Mouse (Mus musculus): ENCODE measurements around the gene Rbm28. TPM values are rescaled to one million over a fixed set of nuclear protein-coding genes. Genes with fewer than 3 reads are reported as not detected.
"Not testable (repeated sequence)": the region's sequence is repeated elsewhere in the genome, so short reads cannot be mapped to it uniquely, and the experiment has no call there.

The Rbm28 gene
- total RNA-seq, 2 experiments from 2014 or later = 40.2 to 44.1 TPM

- no peak for DNase-seq (ENCODE audit: low spot score in 2 of 2)
Observed at GRCm38 (mm10) chr6:29195146-29195545, 30.3 kb upstream of the Rbm28 start.

- no peak for DNase-seq (ENCODE audit: low spot score in 2 of 2)
Observed at GRCm38 (mm10) chr6:29193961-29194750, 29.4 kb upstream of the Rbm28 start.

- DNase-seq (ENCODE audit: low spot score in 2 of 2) = no peak
Observed at GRCm38 (mm10) chr6:29187936-29188335, 23.1 kb upstream of the Rbm28 start.

- DNase-seq (ENCODE audit: low spot score in 2 of 2) = peak; percentile 57 to 61
Observed at GRCm38 (mm10) chr6:29179843-29180242, 15.0 kb upstream of the Rbm28 start.

GRCm38 (mm10) chr6:29178888-29179658 lies 14.3 kb upstream of the Rbm28 start, which contains the start of gene Prrt4:
TSS of gene Prrt4 (minus strand) at chr6:29179584.
- peak; percentile 66 to 74 for DNase-seq (ENCODE audit: low spot score in 2 of 2)

- no peak for DNase-seq (ENCODE audit: low spot score in 2 of 2)
Observed at GRCm38 (mm10) chr6:29177901-29178879, 13.4 kb upstream of the Rbm28 start.

- no peak for DNase-seq (ENCODE audit: low spot score in 2 of 2)
Observed at GRCm38 (mm10) chr6:29175113-29175512, 10.3 kb upstream of the Rbm28 start.

GRCm38 (mm10) chr6:29174368-29174767 lies 9.6 kb upstream of the Rbm28 start:
- DNase-seq (ENCODE audit: low spot score in 2 of 2) = no peak

GRCm38 (mm10) chr6:29170952-29171388 lies 6.2 kb upstream of the Rbm28 start:
- peak; percentile 65 to 77 for DNase-seq (ENCODE audit: low spot score in 2 of 2)

- DNase-seq (ENCODE audit: low spot score in 2 of 2) = peak in 1 of 2 experiments; percentile 29
Observed at GRCm38 (mm10) chr6:29170063-29170921, 5.5 kb upstream of the Rbm28 start.

- DNase-seq (ENCODE audit: low spot score in 2 of 2) = no peak
Observed at GRCm38 (mm10) chr6:29169675-29170062, 4.9 kb upstream of the Rbm28 start.

- DNase-seq (ENCODE audit: low spot score in 2 of 2) = no peak
Observed at GRCm38 (mm10) chr6:29168871-29169270, 4.1 kb upstream of the Rbm28 start.

GRCm38 (mm10) chr6:29166196-29166595 lies 1.4 kb upstream of the Rbm28 start:
- peak; percentile 41 for DNase-seq (ENCODE audit: low spot score in 2 of 2)

GRCm38 (mm10) chr6:29161291-29161690 lies 3.5 kb downstream of the Rbm28 start:
- not testable (repeated sequence) for DNase-seq (ENCODE audit: low spot score in 2 of 2)

GRCm38 (mm10) chr6:29160786-29161185 lies 4.0 kb downstream of the Rbm28 start:
- no peak for DNase-seq (ENCODE audit: low spot score in 2 of 2)

GRCm38 (mm10) chr6:29156326-29156725 lies 8.5 kb downstream of the Rbm28 start:
- DNase-seq (ENCODE audit: low spot score in 2 of 2) = no peak

GRCm38 (mm10) chr6:29150001-29150400 lies 14.8 kb downstream of the Rbm28 start:
- DNase-seq (ENCODE audit: low spot score in 2 of 2) = no peak

GRCm38 (mm10) chr6:29147407-29148010 lies 17.3 kb downstream of the Rbm28 start:
- no peak for DNase-seq (ENCODE audit: low spot score in 2 of 2)

- DNase-seq (ENCODE audit: low spot score in 2 of 2) = no peak
Observed at GRCm38 (mm10) chr6:29146641-29147040, 18.2 kb downstream of the Rbm28 start.

Measured in left cerebral cortex, adult 18-20 months (tissue).